Mouse (Mus musculus) urinary bladder, adult 2 months (tissue): ENCODE results near the gene Jak3. TPM values are rescaled to one million over a fixed set of nuclear protein-coding genes. Genes with fewer than 3 reads are reported as not detected.

ENCODE experiments used
- DNase-seq: peaks from one replicate; pipeline ENCODE4 v3.0.0; 2022; ENCODE audit warnings: low spot score
- polyA plus RNA-seq: library from polyadenylated mRNA; depleted of rRNA; stranded (reverse); fragments of >200 nt; gene quantifications from 2 replicates; pipeline ENCODE4 v1.2.3, GENCODE M21; 2012; rRNA removed

Gene Jak3
- 14.9 and 17.1 TPM in 2 replicates for polyA plus RNA-seq

GRCm38 (mm10) chr8:71676020-71676741, at the start of gene Jak3:
Gene Jak3, plus strand, starts transcription at chr8:71676296.
- DNase-seq = peak; percentile 69

DNA sequence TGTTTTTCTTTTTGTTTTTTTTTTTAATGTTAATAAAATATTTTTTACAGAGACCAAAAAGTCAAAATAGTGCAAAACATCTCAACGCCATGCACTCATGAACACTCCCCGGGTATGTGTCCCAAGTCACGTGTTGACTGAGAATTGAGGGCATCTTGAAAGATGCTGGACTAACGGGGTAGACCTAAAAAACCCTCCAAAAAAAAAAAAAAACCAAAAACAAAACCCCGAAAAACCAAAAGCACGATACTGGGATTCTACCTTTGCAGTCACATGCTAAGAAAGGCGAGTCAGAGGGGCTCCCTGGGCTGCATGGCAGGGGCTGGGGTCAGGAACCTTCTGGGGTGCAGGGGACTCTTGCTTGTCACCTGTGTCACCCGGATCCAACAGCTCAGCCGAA, 49.3 kb upstream of the Jak3 start:
- no peak for DNase-seq

GRCm38 (mm10) chr8:71627265-71628099, 48.6 kb upstream of the Jak3 start:
- DNase-seq = no peak

DNA sequence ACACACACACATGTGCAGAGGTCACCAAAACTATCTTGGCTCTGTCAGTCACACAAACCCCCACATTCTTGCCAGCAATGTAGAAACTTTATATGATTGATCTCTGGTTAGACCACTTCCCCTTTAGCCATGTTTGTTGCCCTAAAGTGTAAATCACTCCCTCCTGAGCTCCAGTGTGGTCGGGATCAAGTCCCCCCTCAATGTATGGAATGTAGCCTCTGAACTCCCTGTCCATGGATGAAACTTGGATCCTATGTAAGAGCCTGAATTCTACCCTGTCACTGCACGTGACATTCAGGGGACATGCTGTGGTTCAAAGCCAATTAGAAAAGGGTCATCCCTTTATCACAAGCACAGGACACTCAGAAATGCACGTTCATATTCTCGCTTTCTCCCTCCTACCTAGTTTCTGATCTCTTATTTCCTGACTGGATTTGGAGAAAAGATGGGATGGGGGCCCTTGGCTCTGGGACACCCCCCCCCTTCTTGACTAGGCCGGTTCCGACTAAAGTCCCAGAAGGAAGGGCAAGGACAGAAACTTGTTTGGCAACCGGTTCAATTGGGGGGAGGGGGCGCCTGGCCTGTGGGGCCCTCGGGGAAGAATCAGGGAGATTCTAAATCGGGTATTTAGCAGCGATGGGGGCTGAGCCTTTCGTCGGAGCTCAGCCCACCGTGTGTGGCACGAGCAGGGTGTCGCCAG, 47.5 kb upstream of the Jak3 start:
- DNase-seq = no peak

- DNase-seq = peak; percentile 92
Observed at GRCm38 (mm10) chr8:71629096-71629697, 46.9 kb upstream of the Jak3 start.

DNA sequence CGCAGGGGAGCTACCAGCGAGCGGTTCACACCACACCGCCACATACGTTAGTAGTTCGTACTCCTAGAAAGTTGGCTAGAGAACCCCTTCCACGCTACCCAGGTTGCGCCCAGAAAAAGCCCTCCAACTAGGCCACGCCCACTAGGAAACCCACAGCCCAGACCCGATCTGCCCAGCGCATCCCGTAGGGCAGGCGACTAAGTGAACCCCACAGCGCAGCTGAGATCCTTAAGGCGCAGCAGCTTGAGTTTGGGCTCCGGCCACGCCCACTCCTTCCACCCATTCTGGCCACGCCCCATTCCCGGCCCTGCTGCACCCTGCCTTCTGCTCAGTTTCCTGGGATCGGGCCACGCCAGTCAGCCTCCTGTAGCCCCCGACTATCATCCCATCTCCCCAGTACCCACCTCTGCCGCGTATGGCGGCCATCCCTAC, 46.3 kb upstream of the Jak3 start:
- no peak for DNase-seq

- no peak for DNase-seq
Observed at GRCm38 (mm10) chr8:71630761-71631160, 45.3 kb upstream of the Jak3 start.

DNA sequence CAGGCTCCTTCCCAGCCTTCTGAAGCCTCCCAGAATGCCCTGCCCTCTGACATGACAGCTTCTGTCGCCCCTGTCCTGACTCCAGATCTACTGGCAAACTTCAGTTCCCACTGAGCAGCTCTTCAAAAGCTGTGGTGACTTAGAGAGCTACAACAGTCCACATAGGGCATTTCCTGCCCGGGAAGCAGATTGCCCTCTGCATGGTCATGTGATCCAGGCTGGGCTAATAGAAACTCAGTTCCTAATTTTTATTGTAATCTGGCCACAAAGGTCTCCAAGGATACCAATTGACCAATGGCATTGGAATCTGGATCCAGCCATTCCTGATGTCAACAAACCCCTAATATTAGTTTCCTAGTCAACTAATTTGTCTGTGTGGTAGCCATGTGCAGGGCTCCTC, 44.2 kb upstream of the Jak3 start:
- DNase-seq = no peak

- DNase-seq = no peak
Observed at GRCm38 (mm10) chr8:71633164-71633563, 42.9 kb upstream of the Jak3 start.

DNA sequence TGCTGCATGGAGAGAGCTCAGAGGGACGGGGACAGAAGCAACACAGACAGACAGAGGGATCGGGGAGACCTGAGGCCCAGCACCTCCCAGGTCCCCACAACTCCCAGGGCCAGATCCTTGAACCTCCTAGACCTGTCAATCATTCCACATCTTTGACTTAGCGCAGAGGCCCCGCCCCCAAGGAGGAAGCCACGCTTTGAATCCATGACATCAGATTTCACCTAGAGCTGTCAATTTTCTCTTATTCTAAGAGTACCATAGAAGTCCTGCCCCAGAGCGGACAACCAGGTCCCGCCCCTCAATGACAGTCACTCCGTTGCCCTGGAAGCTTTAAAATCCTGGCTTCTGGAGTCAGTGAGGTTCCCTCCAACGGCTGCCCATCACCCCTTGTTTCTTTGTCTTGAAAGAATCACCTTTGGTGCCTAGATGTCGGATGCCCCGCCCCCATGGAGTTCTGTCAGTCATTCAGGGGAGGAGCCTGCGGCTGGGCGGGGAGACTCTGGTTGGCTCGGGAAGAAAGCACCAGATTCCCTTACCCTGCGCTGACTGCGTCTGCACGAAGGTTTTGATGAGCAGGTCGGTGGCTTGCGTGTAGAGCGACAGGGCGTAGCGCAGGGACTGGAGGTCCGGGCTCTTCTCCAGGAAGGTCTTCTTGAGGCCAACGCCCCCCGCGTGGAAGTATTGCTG, 42.0 kb upstream of the Jak3 start:
- DNase-seq = no peak

DNA sequence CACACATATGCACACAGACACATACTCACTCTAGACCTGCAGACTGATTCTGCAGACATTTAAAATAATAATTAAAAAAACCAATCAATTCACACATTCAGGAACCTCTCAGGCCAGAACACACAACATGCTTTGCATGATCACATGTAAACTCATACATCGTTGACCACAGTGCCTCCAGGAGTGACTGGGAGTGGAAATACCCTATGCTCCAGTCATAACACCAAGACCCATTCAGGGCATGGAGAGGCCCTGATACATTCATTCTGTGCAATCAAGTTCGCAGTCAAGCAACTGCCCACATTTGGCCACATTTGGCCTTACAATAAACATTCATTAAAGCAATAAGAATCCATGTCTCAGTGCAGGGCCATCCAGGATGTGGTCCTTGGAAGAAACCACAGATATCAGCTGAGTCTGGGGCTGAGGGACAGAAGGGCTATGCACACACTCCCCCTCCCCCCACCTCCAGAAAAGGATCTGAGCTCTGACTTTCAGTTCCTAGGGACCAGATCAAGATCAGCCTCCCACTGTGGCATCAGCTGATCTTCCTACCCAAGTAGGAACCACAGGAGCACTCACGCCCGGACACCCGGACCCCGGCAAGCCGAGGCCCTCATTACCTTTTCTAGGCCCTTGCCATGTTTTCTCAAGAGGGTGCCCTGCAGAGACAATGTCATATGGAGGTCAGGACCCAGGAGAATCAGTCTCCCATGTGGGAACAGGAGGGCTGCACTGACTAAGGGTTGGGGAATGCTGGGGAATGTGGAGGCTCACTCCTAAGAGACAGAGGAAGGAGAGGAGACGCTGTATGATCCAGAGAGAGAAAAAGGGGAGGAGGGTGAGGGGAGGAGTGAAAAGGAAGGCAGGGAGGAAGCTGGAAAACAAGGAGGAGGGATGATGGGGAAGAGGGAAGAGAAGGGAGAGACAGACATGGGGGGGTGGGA, 38.7 kb upstream of the Jak3 start:
- no peak for DNase-seq

DNA sequence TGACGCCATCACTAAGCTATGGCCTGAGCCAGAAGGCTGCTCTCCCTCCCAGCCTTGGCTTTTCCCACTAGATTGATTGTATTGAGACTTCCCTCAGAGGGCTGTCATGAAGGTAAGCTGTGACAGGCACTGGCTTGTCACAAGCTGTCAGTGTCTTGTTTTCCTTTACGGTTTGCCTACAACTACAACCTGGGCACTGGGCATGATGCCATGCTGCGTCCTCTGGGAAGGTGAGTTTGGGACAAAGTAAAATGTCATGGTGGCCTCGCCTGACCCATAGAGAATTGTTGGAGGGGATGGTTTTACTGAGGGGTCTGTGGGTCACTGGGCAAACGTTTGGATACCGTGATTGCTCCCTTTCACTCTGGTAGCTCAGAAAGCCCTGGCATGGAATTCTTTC, 37.8 kb upstream of the Jak3 start:
- DNase-seq = no peak

DNA sequence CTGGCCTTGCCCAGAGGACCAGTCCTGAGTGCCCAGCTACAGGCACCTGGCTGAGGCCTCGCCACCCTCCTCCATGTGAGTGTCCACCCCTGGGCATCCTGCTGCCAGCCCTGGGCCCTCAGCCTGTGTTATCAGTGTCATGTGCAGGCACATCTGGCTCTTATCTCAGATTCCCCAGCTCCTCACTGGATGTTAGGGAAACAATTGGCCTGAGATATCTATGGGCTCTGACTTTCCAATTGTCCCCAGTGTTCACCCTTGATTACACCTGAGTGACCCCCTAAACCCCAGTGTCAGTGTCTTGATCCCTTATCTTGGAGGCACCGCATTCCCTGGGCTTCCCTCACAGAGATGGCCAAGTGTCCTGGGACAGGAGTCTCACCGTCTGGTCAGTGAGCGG, 36.8 kb upstream of the Jak3 start:
- no peak for DNase-seq

GRCm38 (mm10) chr8:71645510-71645909, 30.6 kb upstream of the Jak3 start:
- DNase-seq = no peak

DNA sequence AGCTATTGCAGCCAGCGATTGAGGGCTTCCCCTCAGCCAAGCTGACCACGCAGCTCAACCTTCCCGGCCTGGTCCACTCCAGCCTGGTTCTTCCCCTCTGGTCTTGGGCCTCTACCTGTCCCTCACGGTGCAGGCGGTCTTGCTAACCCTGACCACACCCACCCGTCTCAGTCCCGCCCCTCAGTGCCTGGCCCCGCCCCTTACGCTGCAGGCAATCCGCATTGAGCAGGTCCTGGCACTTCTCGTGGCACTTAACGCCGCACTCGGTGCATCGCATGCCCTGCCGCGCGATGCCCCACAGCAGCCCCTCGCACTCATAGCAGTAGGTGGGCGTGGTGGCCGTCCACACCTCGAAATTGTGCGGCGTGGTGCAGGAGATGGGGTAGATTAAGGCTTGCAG, 21.5 kb upstream of the Jak3 start:
- DNase-seq = no peak

- no peak for DNase-seq
Observed at GRCm38 (mm10) chr8:71657816-71658215, 18.3 kb upstream of the Jak3 start.

GRCm38 (mm10) chr8:71658515-71659049, 17.5 kb upstream of the Jak3 start:
- DNase-seq = no peak

GRCm38 (mm10) chr8:71659751-71660150, 16.3 kb upstream of the Jak3 start:
- DNase-seq = no peak

- DNase-seq = peak; percentile 72
Observed at GRCm38 (mm10) chr8:71660325-71661120, 15.6 kb upstream of the Jak3 start.
